Mouse (Mus musculus) intestine, postnatal 0 days (tissue): ENCODE data around the gene Ncam1. TPM values are rescaled to one million over a fixed set of nuclear protein-coding genes. Genes with fewer than 3 reads are reported as not detected.

Source experiments
- ATAC-seq: fragments of 200-750 bp; cut with Nextera tagmentation; 2 replicates; pipeline ENCODE4 v1.8.0; 2017; ENCODE audit warnings: mild to moderate bottlenecking, moderate TSS enrichment, moderate library complexity
- H3K27ac ChIP-seq: fragments of 300-500 bp; sonication (generic); 2 replicates; pipeline ENCODE4 v1.5.1; 2014; ENCODE audit warnings: mild to moderate bottlenecking, low read depth, low read length, moderate library complexity
- H3K27me3 ChIP-seq: fragments of 300-500 bp; sonication (generic); replicated peaks from 2 replicates; pipeline ENCODE4 v1.6.1; 2014; ENCODE audit warnings: low read length, mixed read lengths; ENCODE audit not compliant: control insufficient read depth, insufficient read depth
- H3K36me3 ChIP-seq: fragments of 300-500 bp; sonication (generic); 2 replicates; pipeline ENCODE4 v1.6.1; 2014; ENCODE audit warnings: mild to moderate bottlenecking, moderate library complexity; ENCODE audit not compliant: control insufficient read depth, insufficient read depth
- H3K4me1 ChIP-seq: fragments of 300-500 bp; sonication (generic); replicated peaks from 2 replicates; pipeline ENCODE4 v1.6.1; 2014; ENCODE audit warnings: antibody characterized with exemption, low read length, mixed read lengths; ENCODE audit not compliant: control insufficient read depth, insufficient read depth
- H3K4me2 ChIP-seq: fragments of 300-500 bp; sonication (generic); replicated peaks from 2 replicates; pipeline ENCODE4 v1.6.1; 2014; ENCODE audit warnings: low read depth, mild to moderate bottlenecking, moderate library complexity
- H3K4me3 ChIP-seq: fragments of 300-500 bp; sonication (generic); 2 replicates; pipeline ENCODE4 v1.5.1; 2014; ENCODE audit warnings: low read depth, low read length
- H3K9ac ChIP-seq: fragments of 300-500 bp; sonication (generic); 2 replicates; pipeline ENCODE4 v1.6.1; 2014; ENCODE audit warnings: mild to moderate bottlenecking, low read depth, low read length
- H3K9me3 ChIP-seq: fragments of 300-500 bp; sonication (generic); 2 replicates; pipeline ENCODE4 v1.6.1; 2016; ENCODE audit warnings: mixed run types; ENCODE audit not compliant: control insufficient read depth
- CTCF ChIP-seq: sonication (generic); IDR thresholded peaks from 2 replicates; pipeline ENCODE4 v1.5.1; 2016; ENCODE audit warnings: low read depth, mild to moderate bottlenecking, control low read depth, antibody characterized with exemption, moderate library complexity
- WGBS: fragments of 180-500 bp; shearing (Covaris S2); extraction: QIAGEN DNeasy Blood & Tissue Kit; methylation state at CpG from one replicate; pipeline ENCODE4 v1.1.7; 2014; 5-methylcytosine and 5-hydroxymethylcytosine counted together
- polyA plus RNA-seq: library from polyadenylated mRNA; unstranded; fragments of >200 nt; fragmentation: Nextera tagmentation; extraction: Ambion mirVana; gene quantifications from 2 replicates; pipeline ENCODE4 v1.2.1, GENCODE M21; 2015

Ncam1 gene
- polyA plus RNA-seq, 1 experiment from 2014 or later: 23.7 TPM

GRCm38 (mm10) chr9:49507829-49508585 is 290.7 kb downstream of the Ncam1 start:
- no peaks in the 10 kb centered on the region for H3K27me3 ChIP-seq
- H3K27ac ChIP-seq: no peak overlapping the region
- no peak overlapping the region for H3K4me3 ChIP-seq
- no peaks in the 10 kb centered on the region for H3K9me3 ChIP-seq
- WGBS: 79% methylated on average over 9 of the region's 9 CpGs
- H3K4me1 ChIP-seq: no peaks in the 10 kb centered on the region
- no peaks in the 10 kb centered on the region; the same call in 1 of the 2 replicates for H3K36me3 ChIP-seq
- H3K9ac ChIP-seq: no peak overlapping the region
- H3K4me2 ChIP-seq: no peak overlapping the region
- no peak for ATAC-seq
- TF ChIP-seq CTCF: no peak; the same call in 1 of the 2 replicates

DNA sequence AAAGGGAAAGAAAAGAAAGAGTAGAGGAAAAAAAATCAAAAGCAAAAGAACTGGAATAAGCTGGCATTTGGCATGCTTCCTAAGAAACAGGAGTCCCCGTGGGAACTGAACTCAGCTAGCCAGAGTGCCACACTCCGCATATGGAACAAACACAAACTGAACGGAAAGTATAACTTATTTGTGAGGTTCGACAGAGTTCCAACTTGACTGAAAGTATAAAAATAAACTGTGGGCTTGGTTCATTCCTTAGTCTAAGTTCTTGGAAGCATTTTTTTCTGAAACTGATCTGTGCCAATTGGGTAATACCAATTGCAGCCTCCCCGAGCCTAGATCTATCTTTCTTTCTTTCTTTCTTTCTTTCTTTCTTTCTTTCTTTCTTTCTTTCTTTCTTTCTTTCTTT is 294.1 kb downstream of the Ncam1 start:
- H3K4me1 ChIP-seq: no peaks in the 10 kb centered on the region
- no peak overlapping the region for H3K4me3 ChIP-seq
- no peaks in the 10 kb centered on the region for H3K9me3 ChIP-seq
- WGBS: 80% methylated on average over 5 of the region's 5 CpGs
- TF ChIP-seq CTCF: no peak
- H3K4me2 ChIP-seq: no peak overlapping the region
- H3K9ac ChIP-seq: no peak overlapping the region
- ATAC-seq: no peak
- no peaks in the 10 kb centered on the region; the same call in 1 of the 2 replicates for H3K36me3 ChIP-seq
- H3K27ac ChIP-seq: no peak overlapping the region
- H3K27me3 ChIP-seq: no peaks in the 10 kb centered on the region

DNA sequence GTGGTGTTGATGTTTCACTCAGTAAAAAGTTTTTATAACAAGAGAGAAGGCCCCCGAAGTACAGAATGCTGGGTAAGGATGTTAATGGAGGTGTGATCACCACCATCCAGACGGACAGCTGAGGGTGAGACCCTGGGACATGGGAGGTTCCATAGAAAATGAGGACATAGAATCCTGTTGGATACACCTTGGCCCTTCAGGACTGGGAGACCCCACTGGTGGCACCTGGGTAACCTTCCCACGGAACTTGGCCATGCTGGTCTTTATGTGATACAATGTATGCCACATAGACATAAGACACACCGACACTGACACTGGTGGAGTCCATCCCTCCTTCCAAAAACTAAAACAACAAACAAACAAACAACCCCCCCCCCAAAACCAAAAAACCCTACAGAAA is 296.5 kb downstream of the Ncam1 start:
- WGBS: 88% methylated on average over 4 of the region's 4 CpGs
- ATAC-seq: no peak

DNA sequence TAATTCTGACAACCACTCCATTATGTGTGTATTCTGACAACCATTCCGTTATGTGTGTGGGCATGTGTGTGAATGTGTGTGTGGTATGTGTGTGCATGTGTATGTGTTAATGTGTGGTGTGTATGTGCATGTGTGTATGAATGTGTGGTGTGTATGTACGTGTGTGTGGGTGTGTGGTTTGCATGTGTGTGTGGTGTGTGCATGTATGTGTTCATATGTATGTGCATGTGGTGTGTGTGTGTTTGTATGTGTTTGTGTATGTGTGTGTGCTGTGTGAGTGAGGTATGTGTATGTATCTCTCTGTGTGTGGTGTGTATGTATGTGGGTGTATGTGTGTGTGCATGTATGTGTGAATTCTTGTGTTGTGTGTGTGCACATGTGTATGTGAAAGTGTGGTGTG is 298.8 kb downstream of the Ncam1 start:
- 88% methylated on average over 2 of the region's 2 CpGs for WGBS
- no peaks in the 10 kb centered on the region for H3K27me3 ChIP-seq
- no peak overlapping the region for H3K9ac ChIP-seq
- no peak for ATAC-seq
- H3K36me3 ChIP-seq: no peaks in the 10 kb centered on the region
- TF ChIP-seq CTCF: no peak
- H3K4me3 ChIP-seq: no peak overlapping the region
- H3K4me2 ChIP-seq: no peak overlapping the region
- H3K4me1 ChIP-seq: no peaks in the 10 kb centered on the region
- H3K27ac ChIP-seq: no peak overlapping the region
- no peaks in the 10 kb centered on the region for H3K9me3 ChIP-seq

More for the DNA sequence above, 296.5 kb downstream of the Ncam1 start:
- H3K36me3 ChIP-seq: no peaks in the 10 kb centered on the region; the same call in 1 of the 2 replicates
- H3K4me3 ChIP-seq: no peak overlapping the region
- H3K4me2 ChIP-seq: no peak overlapping the region
- H3K4me1 ChIP-seq: no peaks in the 10 kb centered on the region
- no peak overlapping the region for H3K9ac ChIP-seq
- no peak overlapping the region for H3K27ac ChIP-seq
- TF ChIP-seq CTCF: no peak
- no peaks in the 10 kb centered on the region for H3K27me3 ChIP-seq
- H3K9me3 ChIP-seq: no peaks in the 10 kb centered on the region

DNA sequence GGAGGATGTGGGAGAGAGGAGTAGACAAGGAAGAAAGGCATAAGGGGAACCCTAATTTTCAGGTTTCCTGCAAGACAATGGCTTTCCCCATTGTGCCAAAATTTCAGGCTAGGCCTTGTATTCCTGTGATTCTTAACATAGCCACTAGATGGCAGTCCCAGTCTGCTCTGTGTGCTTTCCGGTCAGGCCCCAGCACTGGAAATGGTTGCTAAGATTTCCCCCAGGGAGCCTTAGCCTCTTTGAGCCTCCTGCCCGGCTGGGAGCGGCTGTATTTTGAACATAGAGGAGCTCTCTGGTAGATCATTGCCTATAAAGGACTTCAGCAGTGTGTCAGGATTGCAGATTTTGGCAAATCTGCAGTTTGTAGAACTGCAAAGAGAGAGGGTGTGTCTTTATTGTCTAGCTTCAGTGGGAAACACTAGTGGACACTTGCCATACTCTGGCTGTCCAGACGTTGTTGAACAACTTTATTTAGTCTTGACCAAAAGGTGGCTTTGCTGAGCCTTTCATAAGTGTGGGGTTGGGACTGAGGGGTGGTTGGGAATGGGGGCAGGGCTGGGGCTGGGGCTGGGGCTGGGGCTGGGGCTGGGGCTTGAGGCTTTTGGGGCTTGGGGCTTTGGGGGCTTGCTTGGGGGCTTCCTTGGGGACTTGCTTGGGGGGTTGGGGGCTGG is 304.6 kb downstream of the Ncam1 start:
- Histone ChIP-seq H3K27ac (no peak overlapping the region), H3K4me1 (no peaks in the 10 kb centered on the region), H3K27me3 (no peaks in the 10 kb centered on the region), H3K9me3 (no peaks in the 10 kb centered on the region), H3K4me3 (no peak overlapping the region), H3K36me3 (no peaks in the 10 kb centered on the region), H3K4me2 (no peak overlapping the region), H3K9ac (no peak overlapping the region)
- peak; percentile 97 for TF ChIP-seq CTCF
- 0 out of 2 replicates have a peak, but pooled peaks have one; percentile 13 for ATAC-seq
- 2% methylated on average over 4 of the region's 4 CpGs for WGBS

DNA sequence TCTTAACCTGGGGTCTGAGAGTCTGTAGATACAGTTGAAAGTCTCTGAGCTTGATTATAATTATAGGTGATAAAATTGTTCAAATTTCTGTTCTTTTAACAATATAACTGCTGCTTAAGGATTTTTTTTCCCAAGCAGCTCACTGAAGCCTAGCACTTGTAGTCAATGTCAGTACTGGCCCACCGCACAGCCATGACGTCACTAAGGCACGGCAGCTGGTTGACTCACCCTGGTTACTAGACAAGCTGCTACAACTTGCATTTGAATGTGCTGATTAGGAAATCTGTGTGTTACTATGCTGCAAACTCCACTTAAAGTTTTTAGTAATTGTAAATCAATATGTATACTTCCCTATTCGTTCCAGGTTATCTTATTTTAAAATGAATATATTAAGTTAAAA is 308.1 kb downstream of the Ncam1 start:
- H3K4me1 ChIP-seq: no peaks in the 10 kb centered on the region
- H3K4me3 ChIP-seq: no peak overlapping the region
- no peak overlapping the region for H3K27ac ChIP-seq
- H3K9ac ChIP-seq: no peak overlapping the region
- no peak for ATAC-seq
- H3K4me2 ChIP-seq: no peak overlapping the region
- no peak for TF ChIP-seq CTCF
- H3K9me3 ChIP-seq: no peaks in the 10 kb centered on the region
- H3K27me3 ChIP-seq: 0 out of 2 replicates have a peak, but pooled peaks cover 2% of the 10 kb centered on the region
- H3K36me3 ChIP-seq: no peaks in the 10 kb centered on the region
- 79% methylated on average over 4 of the region's 4 CpGs for WGBS
